In genomic region chr16:94037280-94037679, GRCm38 (mm10) we compare ENCODE assay signal across 33 mouse cellular contexts. TPM values are rescaled to one million over a fixed set of nuclear protein-coding genes. Genes with fewer than 3 reads are reported as not detected.
A peak's percentile ranks its signal among the peaks of the same experiment; 100 is the strongest.
DNase-seq lines count a peak whose midpoint lies in the region; ATAC-seq and TF ChIP-seq lines count a peak whose summit lies in the region.
"Had no signal": no experiment of that assay in that cellular context is flagged by ENCODE, and none has a peak within 500 bp of the region (broad histone marks: within the 10 kb centered on the region; RNA-seq: fewer than 3 reads in every experiment).

No protein-coding gene starts in this region.

- dilution Hi-C loops in CH12.LX (cut with MboI; ENCODE audit: extremely low pct_ligation_motif_present, extremely low pct_unique_long_range_greater_than_20kb, low sequenced_read_pairs): no loop called here

- H3K4me2 ChIP-seq in CH12.LX (ENCODE audit: insufficient read depth, low read depth, poor library complexity, severe bottlenecking): no peak overlapping the region
- H3K4me2 ChIP-seq: embryonic facial prominence, embryonic 12.5 days; embryonic facial prominence, embryonic 15.5 days; forebrain, embryonic 12.5 days; forebrain, embryonic 15.5 days; heart, embryonic 13.5 days; hindbrain, embryonic 14.5 days had no signal

- no peaks in the 10 kb centered on the region for H3K9me3 ChIP-seq in megakaryocyte, embryonic 14.5 days
- H3K9me3 ChIP-seq in CH12.LX (replicated peaks; ENCODE audit: low read length) (no peaks in the 10 kb centered on the region), MEL (replicated peaks; ENCODE audit: insufficient read depth, low read length) (no peaks in the 10 kb centered on the region)
- H3K9me3 ChIP-seq: embryonic facial prominence, embryonic 12.5 days; embryonic facial prominence, embryonic 15.5 days; forebrain, embryonic 12.5 days; forebrain, embryonic 15.5 days; heart, embryonic 10.5 days; heart, embryonic 13.5 days had no signal

- TF ChIP-seq RAD21 in CH12.LX (IDR thresholded peaks at IDR 0.05; ENCODE audit: low read depth, low read length) (no peak), MEL (IDR thresholded peaks at IDR 0.05; ENCODE audit: low read depth, low read length) (no peak)

- peaks cover 3% of the 10 kb centered on the region; the same call in 1 of the 2 replicates for H3K4me1 ChIP-seq in megakaryocyte, embryonic 14.5 days
- H3K4me1 ChIP-seq in CH12.LX (ENCODE audit: control insufficient read depth in 1 of 2, insufficient read depth in 2 of 2): peaks cover 9 to 14% of the 10 kb centered on the region in 2 experiments; a peak in 3 of 4 replicates
- H3K4me1 ChIP-seq in MEL (ENCODE audit: control insufficient read depth in 1 of 2, insufficient read depth in 2 of 2, low read length in 2 of 2): peaks cover 15 to 27% of the 10 kb centered on the region in 2 experiments

- TF ChIP-seq EP300 in CH12.LX (IDR thresholded peaks at IDR 0.05; ENCODE audit: low read length) (no peak), MEL (IDR thresholded peaks at IDR 0.05; ENCODE audit: low read depth in 1 of 2, low read length in 2 of 2) (no peak)

- intact Hi-C loops in left cerebral cortex, postnatal 10 days (cut with DNase I): no loop called here

- DNase-seq in CH12.LX (ENCODE audit: extremely low read depth): no peak
- no peak for DNase-seq in MEL (ENCODE audit: low read depth, low spot score)
- peak; percentile 8 for DNase-seq in naive thymus-derived CD4-positive, alpha-beta T cell, adult 2 months (ENCODE audit: low read depth)
- no peak for DNase-seq in left cerebral cortex, postnatal 10 days (ENCODE audit: extremely low spot score in 1 of 2, low spot score in 2 of 2)
- no peak for DNase-seq in cerebellum, adult 18-20 months
- DNase-seq: adrenal gland, adult 8-10 months; adrenal gland, postnatal 25 days; B cell, adult 2 months; cerebellum, adult 11-12 months; cerebellum, adult 9-10 months; cerebellum, postnatal 25 days; gastrocnemius, postnatal 25 days; heart, adult 18-20 months; heart, postnatal 14 days; heart, postnatal 4 days had no signal

- no peak for ATAC-seq in megakaryocyte, adult 5-6 weeks (ENCODE audit: poor library complexity, severe bottlenecking)
- ATAC-seq: activated CD4-positive, CD25-positive, alpha-beta regulatory T cell, adult 4 months; forebrain, embryonic 15.5 days; hindbrain, postnatal 0 days; inflammation-experienced regulatory T-cells, adult 6 months had no signal

- no peaks in the 10 kb centered on the region for H3K79me2 ChIP-seq in CH12.LX (replicated peaks; ENCODE audit: control insufficient read depth, extremely low read depth, insufficient read depth, poor library complexity, severe bottlenecking)
- H3K79me2 ChIP-seq in MEL (ENCODE audit: control insufficient read depth, insufficient read depth, low read length, poor library complexity): no peaks in the 10 kb centered on the region

- in situ Hi-C loops in CH12.LX (cut with MboI; ENCODE audit: low pct_ligation_motif_present, low pct_unique_long_range_greater_than_20kb, low sequenced_read_pairs): loop anchor here (10.0 kb wide), 1 partner anchor 218 kb away; no protein-coding TSS in a partner anchor

- H3K4me3 ChIP-seq in megakaryocyte, embryonic 14.5 days (replicated peaks): peak overlapping the region; percentile 73
- H3K4me3 ChIP-seq in CH12.LX (replicated peaks in 1 of 3; ENCODE audit: low read depth in 2 of 3, low read length in 2 of 3, poor library complexity in 1 of 3): peak overlapping the region in 1 of 3 experiments; percentile 6
- no peak overlapping the region for H3K4me3 ChIP-seq in MEL (ENCODE audit: control insufficient read depth in 1 of 2, insufficient read depth in 1 of 2, low read depth in 2 of 2, low read length in 2 of 2)
- H3K4me3 ChIP-seq: embryonic facial prominence, embryonic 12.5 days; embryonic facial prominence, embryonic 15.5 days; erythroblast, embryonic 14.5 days; forebrain, embryonic 12.5 days; forebrain, embryonic 15.5 days; heart, embryonic 10.5 days; heart, embryonic 13.5 days had no signal

- TF ChIP-seq POLR2A in CH12.LX (IDR thresholded peaks at IDR 0.05; ENCODE audit: low read depth, low read length): no peak
- TF ChIP-seq POLR2A in MEL (IDR thresholded peaks at IDR 0.05; ENCODE audit: control insufficient read depth in 1 of 2, insufficient read depth in 1 of 2, low read depth in 1 of 2, low read length in 2 of 2, poor library complexity in 1 of 2): no peak

- no peak overlapping the region for H3K9ac ChIP-seq in CH12.LX (ENCODE audit: insufficient read depth, low read depth)
- no peak overlapping the region for H3K9ac ChIP-seq in MEL (ENCODE audit: control insufficient read depth, low read depth, low read length, poor library complexity, severe bottlenecking)
- H3K9ac ChIP-seq: embryonic facial prominence, embryonic 12.5 days; embryonic facial prominence, embryonic 15.5 days; forebrain, embryonic 12.5 days; forebrain, embryonic 15.5 days; heart, embryonic 13.5 days; hindbrain, embryonic 14.5 days had no signal

- no peak for TF ChIP-seq CTCF in CH12.LX (conservative IDR thresholded peaks at IDR 0.05 in 1 of 2, IDR thresholded peaks at IDR 0.05 in 1 of 2; ENCODE audit: low read depth in 2 of 2, low read length in 2 of 2)
- TF ChIP-seq CTCF in MEL (IDR thresholded peaks at IDR 0.05 in 2 of 3, conservative IDR thresholded peaks at IDR 0.05 in 1 of 3; ENCODE audit: control insufficient read depth in 1 of 3, insufficient read depth in 1 of 3, low read depth in 2 of 3, low read length in 3 of 3, poor library complexity in 1 of 3, severe bottlenecking in 1 of 3): no peak

- H3K36me3 ChIP-seq in megakaryocyte, embryonic 14.5 days (replicated peaks; ENCODE audit: low read length): no peaks in the 10 kb centered on the region
- H3K36me3 ChIP-seq in CH12.LX (replicated peaks in 1 of 2; ENCODE audit: control insufficient read depth in 1 of 2, insufficient read depth in 1 of 2, low read length in 1 of 2) (peaks cover 0 to 2% of the 10 kb centered on the region in 2 experiments), MEL (ENCODE audit: control insufficient read depth in 1 of 2, insufficient read depth in 2 of 2, low read length in 2 of 2) (peaks cover 0 to 24% of the 10 kb centered on the region in 2 experiments; a peak in 2 of 4 replicates)
- H3K36me3 ChIP-seq: embryonic facial prominence, embryonic 12.5 days; embryonic facial prominence, embryonic 15.5 days; forebrain, embryonic 12.5 days; forebrain, embryonic 15.5 days; heart, embryonic 10.5 days; heart, embryonic 13.5 days had no signal

- H3K27me3 ChIP-seq in megakaryocyte, embryonic 14.5 days (replicated peaks): peaks cover 40% of the 10 kb centered on the region
- H3K27me3 ChIP-seq in CH12.LX (replicated peaks) (no peaks in the 10 kb centered on the region), MEL (ENCODE audit: control insufficient read depth in 1 of 2, insufficient read depth in 2 of 2, low read length in 2 of 2) (no peaks in the 10 kb centered on the region)

- H3K27ac ChIP-seq in CH12.LX (ENCODE audit: insufficient read depth, low read depth) (no peak overlapping the region; the same call in 1 of the 2 replicates), MEL (ENCODE audit: control insufficient read depth, low read depth, low read length) (no peak overlapping the region)
- H3K27ac ChIP-seq: embryonic facial prominence, embryonic 12.5 days; embryonic facial prominence, embryonic 15.5 days; forebrain, embryonic 12.5 days; forebrain, embryonic 15.5 days; heart, embryonic 10.5 days; heart, embryonic 13.5 days; hindbrain, embryonic 14.5 days; hindbrain, postnatal 0 days had no signal

TF ChIP-seq in CH12.LX, 34 proteins besides CTCF, POLR2A, EP300 and RAD21:
- TF ChIP-seq ZC3H11A (IDR thresholded peaks at IDR 0.05; ENCODE audit: low read depth, low read length): no peak
- 0 out of 2 replicates have a peak, but pooled peaks have one; percentile 21 for TF ChIP-seq MAX (IDR thresholded peaks at IDR 0.05; ENCODE audit: low read length)

TF ChIP-seq in MEL, 35 proteins besides CTCF, POLR2A, EP300 and RAD21:
- TF ChIP-seq UBTF (IDR thresholded peaks at IDR 0.05; ENCODE audit: borderline replicate concordance, insufficient read depth, low read depth, low read length) (no peak), POLR2AphosphoS5 (IDR thresholded peaks at IDR 0.05; ENCODE audit: borderline replicate concordance, low read depth, low read length) (peak; percentile 85; the same call in 1 of the 2 replicates), SMC3 (IDR thresholded peaks at IDR 0.05; ENCODE audit: low read depth, low read length) (no peak), KAT2A (conservative IDR thresholded peaks at IDR 0.05; ENCODE audit: low read depth, low read length) (no peak)

RNA-seq across cellular contexts. Expression of gene Cldn14, which starts 28.6 kb away (rescaled TPM):
- polyA plus RNA-seq in megakaryocyte, embryonic 14.5 days (2012; ENCODE audit: insufficient read depth, low replicate concordance): not detected in 2 replicates
- total RNA-seq in megakaryocyte, adult 5-6 weeks (2015): not detected in 2 replicates
- not detected in 2 replicates for total RNA-seq in megakaryocyte, adult 5-6 weeks (2017)
- total RNA-seq in CH12.LX (2012; rRNA removed) (0.25 and 0.38 TPM in 2 replicates), CH12.LX (2014; rRNA removed) (0.15 and 0.39 TPM in 2 replicates), MEL (2012; rRNA removed) (0.13 TPM in 1 of 2 replicates, not detected in the other)
- polyA plus RNA-seq in CH12.LX (2012; ENCODE audit: insufficient read length, low read depth) (0.21 and 0.71 TPM in 2 replicates), MEL (2012; ENCODE audit: insufficient read depth in 1 of 2, insufficient read length in 2 of 2, low read depth in 1 of 2, low replicate concordance in 2 of 2, missing spikeins in 1 of 2) (not detected)
- total RNA-seq in left cerebral cortex, postnatal 10 days (2021): under 1 TPM; 0.24 to 0.84 TPM
- total RNA-seq: adrenal gland, adult 8-10 months; adrenal gland, postnatal 25 days; common myeloid progenitor, adult 5-6 weeks; gastrocnemius, adult 8-10 months; gastrocnemius, postnatal 25 days; heart, adult 18-20 months; heart, postnatal 14 days; heart, postnatal 4 days; hindbrain, postnatal 0 days had no signal
- polyA plus RNA-seq: activated CD4-positive, CD25-positive, alpha-beta regulatory T cell, adult 4 months; brain, embryonic 14.5 days; forebrain, embryonic 12.5 days; forebrain, embryonic 15.5 days; heart, embryonic 10.5 days; heart, embryonic 13.5 days; heart, embryonic 16.5 days; hindbrain, embryonic 11.5 days; hindbrain, embryonic 14.5 days; inflammation-experienced regulatory T-cells, adult 6 months had no signal

RNA-seq across cellular contexts. Expression of gene Sim2, which starts 47.5 kb away (rescaled TPM):
- not detected in 2 replicates for polyA plus RNA-seq in megakaryocyte, embryonic 14.5 days (2012; ENCODE audit: insufficient read depth, low replicate concordance)
- not detected in 2 replicates for total RNA-seq in megakaryocyte, adult 5-6 weeks (2015)
- not detected in 2 replicates for total RNA-seq in megakaryocyte, adult 5-6 weeks (2017)
- not detected in 2 replicates for total RNA-seq in CH12.LX (2012; rRNA removed)
- total RNA-seq in CH12.LX (2014; rRNA removed): not detected in 2 replicates
- not detected in 2 replicates for polyA plus RNA-seq in CH12.LX (2012; ENCODE audit: insufficient read length, low read depth)
- not detected in 2 replicates for total RNA-seq in MEL (2012; rRNA removed)
- polyA plus RNA-seq in MEL (2012; ENCODE audit: insufficient read depth in 1 of 2, insufficient read length in 2 of 2, low read depth in 1 of 2, low replicate concordance in 2 of 2, missing spikeins in 1 of 2): not detected
- under 1 TPM in 1 of 2 experiments, not detected in 1; 0.41 TPM for total RNA-seq in left cerebral cortex, postnatal 10 days (2021)
- total RNA-seq: adrenal gland, adult 8-10 months; adrenal gland, postnatal 25 days; common myeloid progenitor, adult 5-6 weeks; heart, postnatal 4 days; hindbrain, postnatal 0 days had no signal
- polyA plus RNA-seq: activated CD4-positive, CD25-positive, alpha-beta regulatory T cell, adult 4 months; erythroblast, embryonic 14.5 days; hindbrain, postnatal 0 days; inflammation-experienced regulatory T-cells, adult 6 months had no signal
